Mouse (Mus musculus): Measurements from ENCODE around the gene Gpr39. TPM values are rescaled to one million over a fixed set of nuclear protein-coding genes. Genes with fewer than 3 reads are reported as not detected.

The Gpr39 gene
- polyA plus RNA-seq, 1 experiment from 2014 or later = 1.0 TPM

GRCm38 (mm10) chr1:125660901-125661300 lies 15.9 kb upstream of the Gpr39 start:
- Histone ChIP-seq H3K36me3 (ENCODE audit: control insufficient read depth, insufficient read depth) (no peaks in the 10 kb centered on the region; the same call in 1 of the 2 replicates), H3K27me3 (ENCODE audit: control insufficient read depth, insufficient read depth, low read length) (no peaks in the 10 kb centered on the region), H3K4me3 (ENCODE audit: low read length) (no peak overlapping the region), H3K4me1 (ENCODE audit: control insufficient read depth, insufficient read depth, low read length) (peaks cover 9% of the 10 kb centered on the region), H3K9ac (ENCODE audit: low read length) (no peak overlapping the region), H3K9me3 (replicated peaks; ENCODE audit: control insufficient read depth, low read length) (0 out of 2 replicates have a peak, but pooled peaks cover 3% of the 10 kb centered on the region), H3K27ac (ENCODE audit: low read length) (no peak overlapping the region), H3K4me2 (ENCODE audit: low read depth, low read length) (no peak overlapping the region)
- 95% methylated on average over 4 of the region's 4 CpGs for WGBS
- no peak for ATAC-seq (replicated peaks; ENCODE audit: extremely low read depth, insufficient read depth, low FRiP score)

GRCm38 (mm10) chr1:125662058-125662457 lies 14.7 kb upstream of the Gpr39 start:
- Histone ChIP-seq H3K4me2 (ENCODE audit: low read depth, low read length) (no peak overlapping the region), H3K9ac (ENCODE audit: low read length) (no peak overlapping the region), H3K36me3 (ENCODE audit: control insufficient read depth, insufficient read depth) (no peaks in the 10 kb centered on the region; the same call in 1 of the 2 replicates), H3K9me3 (replicated peaks; ENCODE audit: control insufficient read depth, low read length) (0 out of 2 replicates have a peak, but pooled peaks cover 3% of the 10 kb centered on the region), H3K4me1 (ENCODE audit: control insufficient read depth, insufficient read depth, low read length) (peaks cover 9% of the 10 kb centered on the region), H3K27ac (ENCODE audit: low read length) (no peak overlapping the region), H3K27me3 (ENCODE audit: control insufficient read depth, insufficient read depth, low read length) (no peaks in the 10 kb centered on the region), H3K4me3 (ENCODE audit: low read length) (no peak overlapping the region)
- 72% methylated on average over 2 of the region's 2 CpGs for WGBS
- ATAC-seq (replicated peaks; ENCODE audit: extremely low read depth, insufficient read depth, low FRiP score) = no peak

- no peak for ATAC-seq (replicated peaks; ENCODE audit: extremely low read depth, insufficient read depth, low FRiP score)
- peak overlapping the region; percentile 72 for H3K27ac ChIP-seq (ENCODE audit: low read length)
These were observed 14.1 kb upstream of the Gpr39 start for GRCm38 (mm10) chr1:125662660-125663059.

GRCm38 (mm10) chr1:125663104-125663503 lies 13.7 kb upstream of the Gpr39 start:
- Histone ChIP-seq H3K27ac (ENCODE audit: low read length) (peak overlapping the region; percentile 72), H3K9me3 (replicated peaks; ENCODE audit: control insufficient read depth, low read length) (0 out of 2 replicates have a peak, but pooled peaks cover 3% of the 10 kb centered on the region), H3K4me3 (ENCODE audit: low read length) (no peak overlapping the region), H3K27me3 (ENCODE audit: control insufficient read depth, insufficient read depth, low read length) (no peaks in the 10 kb centered on the region), H3K4me2 (ENCODE audit: low read depth, low read length) (0 out of 2 replicates have a peak overlapping the region, but pooled peaks have one; percentile 5), H3K4me1 (ENCODE audit: control insufficient read depth, insufficient read depth, low read length) (peaks cover 9% of the 10 kb centered on the region), H3K9ac (ENCODE audit: low read length) (no peak overlapping the region), H3K36me3 (ENCODE audit: control insufficient read depth, insufficient read depth) (no peaks in the 10 kb centered on the region; the same call in 1 of the 2 replicates)
- 14% methylated on average over 4 of the region's 4 CpGs for WGBS
- ATAC-seq (replicated peaks; ENCODE audit: extremely low read depth, insufficient read depth, low FRiP score) = peak; percentile 89

More at GRCm38 (mm10) chr1:125662660-125663059, 14.1 kb upstream of the Gpr39 start:
- no peak overlapping the region for H3K4me3 ChIP-seq (ENCODE audit: low read length)
- H3K9ac ChIP-seq (ENCODE audit: low read length) = no peak overlapping the region
- H3K9me3 ChIP-seq (replicated peaks; ENCODE audit: control insufficient read depth, low read length) = 0 out of 2 replicates have a peak, but pooled peaks cover 3% of the 10 kb centered on the region
- WGBS = 77% methylated on average over 5 of the region's 5 CpGs
- no peak overlapping the region for H3K4me2 ChIP-seq (ENCODE audit: low read depth, low read length)
- H3K4me1 ChIP-seq (ENCODE audit: control insufficient read depth, insufficient read depth, low read length) = peaks cover 9% of the 10 kb centered on the region
- H3K27me3 ChIP-seq (ENCODE audit: control insufficient read depth, insufficient read depth, low read length) = no peaks in the 10 kb centered on the region
- H3K36me3 ChIP-seq (ENCODE audit: control insufficient read depth, insufficient read depth) = no peaks in the 10 kb centered on the region; the same call in 1 of the 2 replicates

- Histone ChIP-seq H3K9me3 (replicated peaks; ENCODE audit: control insufficient read depth, low read length) (0 out of 2 replicates have a peak, but pooled peaks cover 3% of the 10 kb centered on the region), H3K4me1 (ENCODE audit: control insufficient read depth, insufficient read depth, low read length) (peaks cover 9% of the 10 kb centered on the region), H3K9ac (ENCODE audit: low read length) (no peak overlapping the region), H3K4me2 (ENCODE audit: low read depth, low read length) (no peak overlapping the region), H3K4me3 (ENCODE audit: low read length) (no peak overlapping the region), H3K27me3 (ENCODE audit: control insufficient read depth, insufficient read depth, low read length) (no peaks in the 10 kb centered on the region), H3K27ac (ENCODE audit: low read length) (no peak overlapping the region), H3K36me3 (ENCODE audit: control insufficient read depth, insufficient read depth) (no peaks in the 10 kb centered on the region; the same call in 1 of the 2 replicates)
- no peak for ATAC-seq (replicated peaks; ENCODE audit: extremely low read depth, insufficient read depth, low FRiP score)
- WGBS = 63% methylated on average over 5 of the region's 5 CpGs
These were observed 11.6 kb upstream of the Gpr39 start for GRCm38 (mm10) chr1:125665127-125665637.

- WGBS = 82% methylated on average over 5 of the region's 5 CpGs
- Histone ChIP-seq H3K9me3 (replicated peaks; ENCODE audit: control insufficient read depth, low read length) (no peaks in the 10 kb centered on the region), H3K4me3 (ENCODE audit: low read length) (no peak overlapping the region), H3K36me3 (ENCODE audit: control insufficient read depth, insufficient read depth) (no peaks in the 10 kb centered on the region), H3K27me3 (ENCODE audit: control insufficient read depth, insufficient read depth, low read length) (no peaks in the 10 kb centered on the region), H3K4me1 (ENCODE audit: control insufficient read depth, insufficient read depth, low read length) (no peaks in the 10 kb centered on the region), H3K4me2 (ENCODE audit: low read depth, low read length) (no peak overlapping the region), H3K9ac (ENCODE audit: low read length) (no peak overlapping the region), H3K27ac (ENCODE audit: low read length) (no peak overlapping the region)
- no peak; the same call in 1 of the 2 replicates for ATAC-seq (replicated peaks; ENCODE audit: extremely low read depth, insufficient read depth, low FRiP score)
These were observed 7.8 kb upstream of the Gpr39 start for GRCm38 (mm10) chr1:125669035-125669434.

- H3K27ac ChIP-seq (ENCODE audit: low read length) = no peak overlapping the region
- 83% methylated on average over 1 of the region's 1 CpGs for WGBS
These were observed 1.6 kb upstream of the Gpr39 start for GRCm38 (mm10) chr1:125675186-125675585.

GRCm38 (mm10) chr1:125677286-125677685 lies 491 bp downstream of the Gpr39 start:
- no peaks in the 10 kb centered on the region for H3K9me3 ChIP-seq (replicated peaks; ENCODE audit: control insufficient read depth, low read length)
- H3K36me3 ChIP-seq (ENCODE audit: control insufficient read depth, insufficient read depth) = no peaks in the 10 kb centered on the region
- H3K27me3 ChIP-seq (ENCODE audit: control insufficient read depth, insufficient read depth, low read length) = no peaks in the 10 kb centered on the region
- no peak for ATAC-seq (replicated peaks; ENCODE audit: extremely low read depth, insufficient read depth, low FRiP score)
- H3K9ac ChIP-seq (ENCODE audit: low read length) = no peak overlapping the region
- WGBS = 75% methylated on average over 5 of the region's 5 CpGs
- no peak overlapping the region for H3K27ac ChIP-seq (ENCODE audit: low read length)
- H3K4me3 ChIP-seq (ENCODE audit: low read length) = no peak overlapping the region
- H3K4me1 ChIP-seq (ENCODE audit: control insufficient read depth, insufficient read depth, low read length) = peaks cover 12% of the 10 kb centered on the region
- H3K4me2 ChIP-seq (ENCODE audit: low read depth, low read length) = peak overlapping the region; percentile 26

More at GRCm38 (mm10) chr1:125675186-125675585, 1.6 kb upstream of the Gpr39 start:
- no peak for ATAC-seq (replicated peaks; ENCODE audit: extremely low read depth, insufficient read depth, low FRiP score)
- H3K9ac ChIP-seq (ENCODE audit: low read length) = no peak overlapping the region
- H3K4me1 ChIP-seq (ENCODE audit: control insufficient read depth, insufficient read depth, low read length) = peaks cover 12% of the 10 kb centered on the region
- no peak overlapping the region for H3K4me3 ChIP-seq (ENCODE audit: low read length)
- H3K9me3 ChIP-seq (replicated peaks; ENCODE audit: control insufficient read depth, low read length) = no peaks in the 10 kb centered on the region
- H3K27me3 ChIP-seq (ENCODE audit: control insufficient read depth, insufficient read depth, low read length) = no peaks in the 10 kb centered on the region
- no peaks in the 10 kb centered on the region for H3K36me3 ChIP-seq (ENCODE audit: control insufficient read depth, insufficient read depth)
- H3K4me2 ChIP-seq (ENCODE audit: low read depth, low read length) = no peak overlapping the region

- no peaks in the 10 kb centered on the region for H3K9me3 ChIP-seq (replicated peaks; ENCODE audit: control insufficient read depth, low read length)
- H3K9ac ChIP-seq (ENCODE audit: low read length) = no peak overlapping the region
- peaks cover 12% of the 10 kb centered on the region for H3K4me1 ChIP-seq (ENCODE audit: control insufficient read depth, insufficient read depth, low read length)
- H3K4me2 ChIP-seq (ENCODE audit: low read depth, low read length) = no peak overlapping the region
- no peak overlapping the region for H3K4me3 ChIP-seq (ENCODE audit: low read length)
- peak; percentile 53; the same call in 1 of the 2 replicates for ATAC-seq (replicated peaks; ENCODE audit: extremely low read depth, insufficient read depth, low FRiP score)
- 64% methylated on average over 4 of the region's 4 CpGs for WGBS
- no peaks in the 10 kb centered on the region for H3K27me3 ChIP-seq (ENCODE audit: control insufficient read depth, insufficient read depth, low read length)
- H3K27ac ChIP-seq (ENCODE audit: low read length) = peak overlapping the region; percentile 53
- no peaks in the 10 kb centered on the region for H3K36me3 ChIP-seq (ENCODE audit: control insufficient read depth, insufficient read depth)
These were observed 2.8 kb downstream of the Gpr39 start for GRCm38 (mm10) chr1:125679522-125680077.
